ENCODE assay signal across 8 mouse cellular contexts in genomic region chr11:110167459-110168251, GRCm38 (mm10). TPM values are rescaled to one million over a fixed set of nuclear protein-coding genes. Genes with fewer than 3 reads are reported as not detected.
DNase-seq lines count a peak whose midpoint lies in the region; ATAC-seq lines count a peak whose summit lies in the region.

Gene Abca9, minus strand, starts transcription at chr11:110168196.

- WGBS in macrophage (ENCODE audit: missing documents) = 52% methylated on average over 11 of the region's 12 CpGs

- ATAC-seq in erythroid progenitor cell, adult 5-6 weeks (replicated peaks; ENCODE audit: low FRiP score, poor library complexity, severe bottlenecking) = no peak

- H3K4me3 ChIP-seq in macrophage (ENCODE audit: inconsistent target) = peak within 1 kb of the TSS; percentile 0; the same call in 1 of the 2 replicates

- 0 out of 2 replicates have a peak within 1 kb of the TSS, but pooled peaks have one; percentile 0 for H3K27ac ChIP-seq in macrophage

- no peaks in the 10 kb centered on the region for H3K36me3 ChIP-seq in macrophage (ENCODE audit: inconsistent target)

- no peaks in the 10 kb centered on the region for H3K79me2 ChIP-seq in macrophage (ENCODE audit: inconsistent target)

- DNase-seq in retina, postnatal 1 day = peak; percentile 21
- no peak for DNase-seq in retina, embryonic 14.5 days (ENCODE audit: low spot score)
- peak; percentile 43 for DNase-seq in cerebellum, adult 9-10 months
- DNase-seq in heart, adult 18-20 months = peak; percentile 73 to 78
- peak; percentile 13 to 14 for DNase-seq in kidney, postnatal 36 days
- DNase-seq in yolk sac, embryonic 10.5 days (ENCODE audit: low spot score) = peak; percentile 40

RNA-seq across cellular contexts. Expression of gene Abca9, which starts in this region (rescaled TPM):
- 10 to 100 TPM; 10.6 to 12.3 TPM for total RNA-seq in heart, adult 18-20 months (2021)
- total RNA-seq in macrophage (2018; cell fraction: chromatin; rRNA removed) = 10 to 100 TPM in 4 of 26 experiments, 1 to 10 TPM in 17, under 1 TPM in 5; 0.21 to 11.4 (median 3.8) TPM
- total RNA-seq in macrophage (2018; cell fraction: cytosol; rRNA removed) = 1 to 10 TPM; 1.0 to 6.6 (median 3.5) TPM
- 10 to 100 TPM in 1 of 26 experiments, 1 to 10 TPM in 23, under 1 TPM in 2; 0.69 to 10.3 (median 3.5) TPM for total RNA-seq in macrophage (2018; cell fraction: nucleus; rRNA removed)
- 2.6 to 5.1 TPM (median 4.1 TPM) in 3 replicates for polyA plus RNA-seq in macrophage (2018)
- 1.1 and 1.3 TPM in 2 replicates for total RNA-seq in erythroid progenitor cell, adult 5-6 weeks (2015; ENCODE audit: low replicate concordance)
- total RNA-seq in erythroid progenitor cell, adult 5-6 weeks (2017; ENCODE audit: low replicate concordance) = 1.7 and 2.2 TPM in 2 replicates
